Mouse (Mus musculus) forebrain, embryonic 13.5 days (tissue): ENCODE data around the gene Comtd1. TPM values are rescaled to one million over a fixed set of nuclear protein-coding genes. Genes with fewer than 3 reads are reported as not detected.

Source experiments
- ATAC-seq: fragments of 200-750 bp; cut with Nextera tagmentation; 2 replicates; pipeline ENCODE4 v1.8.0; 2017
- H3K27ac ChIP-seq: fragments of 300-500 bp; sonication (generic); 2 replicates; pipeline ENCODE4 v1.5.1; 2015; ENCODE audit warnings: inconsistent platforms, mild to moderate bottlenecking, moderate library complexity
- H3K27me3 ChIP-seq: fragments of 300-500 bp; sonication (generic); 2 replicates; pipeline ENCODE4 v1.6.1; 2015; ENCODE audit warnings: mild to moderate bottlenecking, inconsistent platforms
- H3K36me3 ChIP-seq: fragments of 300-500 bp; sonication (generic); 2 replicates; pipeline ENCODE4 v1.6.1; 2015; ENCODE audit warnings: mild to moderate bottlenecking, inconsistent platforms; ENCODE audit not compliant: poor library complexity, severe bottlenecking
- H3K4me1 ChIP-seq: fragments of 300-500 bp; sonication (generic); 2 replicates; pipeline ENCODE4 v1.6.1; 2015; ENCODE audit warnings: inconsistent platforms
- H3K4me2 ChIP-seq: fragments of 300-500 bp; sonication (generic); 2 replicates; pipeline ENCODE4 v1.6.1; 2015; ENCODE audit warnings: inconsistent platforms, mild to moderate bottlenecking, moderate library complexity
- H3K4me3 ChIP-seq: fragments of 300-500 bp; sonication (generic); 2 replicates; pipeline ENCODE4 v1.5.1; 2015; ENCODE audit warnings: mild to moderate bottlenecking, inconsistent platforms
- H3K9ac ChIP-seq: fragments of 300-500 bp; sonication (generic); 2 replicates; pipeline ENCODE4 v1.6.1; 2015; ENCODE audit warnings: mild to moderate bottlenecking, inconsistent platforms
- H3K9me3 ChIP-seq: fragments of 300-500 bp; sonication (generic); replicated peaks from 2 replicates; pipeline ENCODE4 v1.6.1; 2016; ENCODE audit warnings: inconsistent platforms
- WGBS: fragments of 180-500 bp; shearing (Covaris S2); methylation state at CpG from one replicate; pipeline ENCODE4 v1.1.7; 2015; 5-methylcytosine and 5-hydroxymethylcytosine counted together
- polyA plus RNA-seq: library from polyadenylated mRNA; unstranded; fragments of >200 nt; fragmentation: Nextera tagmentation; extraction: Ambion mirVana; gene quantifications from 2 replicates; pipeline ENCODE4 v1.2.1, GENCODE M21; 2015

Comtd1 gene
- polyA plus RNA-seq, 1 experiment from 2014 or later, result 17.5 TPM

DNA sequence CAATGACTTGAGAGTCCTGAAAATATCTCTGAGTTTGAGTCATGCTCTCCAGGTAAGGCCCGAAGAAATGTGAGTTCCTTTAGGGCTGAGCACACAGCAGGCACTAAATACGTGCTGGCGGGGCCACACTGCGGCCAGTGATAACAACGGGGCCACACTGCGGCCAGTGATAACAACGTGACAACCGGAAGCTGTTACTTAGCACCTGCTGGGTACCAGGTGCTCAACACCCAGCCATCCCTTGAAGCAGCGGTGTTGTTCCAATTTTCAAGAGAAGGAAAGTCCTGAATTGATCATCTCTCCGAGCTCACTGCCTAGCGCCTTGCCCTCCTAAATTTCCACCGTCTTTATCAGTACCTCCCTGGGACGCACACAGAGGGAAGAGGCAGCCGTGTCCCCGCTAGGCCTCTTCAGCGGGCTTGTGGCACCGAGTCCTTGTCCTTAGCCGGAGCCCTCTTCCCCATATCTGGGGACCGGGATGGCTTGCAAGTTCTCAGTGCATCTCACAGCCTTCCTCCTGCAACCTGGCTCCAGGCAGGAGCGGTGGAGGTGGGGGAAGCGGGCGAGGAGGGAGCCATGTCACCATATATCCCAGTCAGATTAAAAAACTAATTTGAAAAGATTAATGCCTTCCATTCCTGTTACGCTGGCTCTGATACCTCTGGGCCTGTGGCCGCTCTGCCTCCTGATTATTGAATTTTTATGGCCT, 1.8 kb upstream of the Comtd1 start:
- H3K36me3 ChIP-seq, result peaks cover 14% of the 10 kb centered on the region
- H3K4me3 ChIP-seq, result no peak overlapping the region
- 93% methylated on average over 24 of the region's 24 CpGs for WGBS
- H3K4me1 ChIP-seq, result peaks cover 25% of the 10 kb centered on the region
- no peak overlapping the region; the same call in 1 of the 2 replicates for H3K27ac ChIP-seq
- no peak overlapping the region for H3K4me2 ChIP-seq
- ATAC-seq, result no peak
- no peak overlapping the region for H3K9ac ChIP-seq
- H3K9me3 ChIP-seq, result no peaks in the 10 kb centered on the region
- H3K27me3 ChIP-seq, result no peaks in the 10 kb centered on the region

GRCm38 (mm10) chr14:21849524-21850418, 994 bp upstream of the Comtd1 start:
- H3K4me3 ChIP-seq, result no peak overlapping the region
- peaks cover 20% of the 10 kb centered on the region for H3K36me3 ChIP-seq
- H3K4me1 ChIP-seq, result peaks cover 25% of the 10 kb centered on the region
- 91% methylated on average over 13 of the region's 13 CpGs for whole genome bisulfite sequencing
- H3K27me3 ChIP-seq, result no peaks in the 10 kb centered on the region
- H3K9me3 ChIP-seq, result no peaks in the 10 kb centered on the region
- no peak overlapping the region for H3K4me2 ChIP-seq
- H3K9ac ChIP-seq, result no peak overlapping the region
- no peak for ATAC-seq
- no peak overlapping the region for H3K27ac ChIP-seq

- peak; percentile 70 for ATAC-seq
- peak overlapping the region; percentile 100 for H3K4me2 ChIP-seq
- peak overlapping the region; percentile 69 for H3K27ac ChIP-seq
- peak overlapping the region; percentile 79 for H3K9ac ChIP-seq
- no peaks in the 10 kb centered on the region for H3K9me3 ChIP-seq
- no peaks in the 10 kb centered on the region for H3K27me3 ChIP-seq
- H3K4me1 ChIP-seq, result peaks cover 18% of the 10 kb centered on the region
- H3K4me3 ChIP-seq, result peak overlapping the region; percentile 62
- under 1% methylated on average over 50 of the region's 50 CpGs for WGBS
- H3K36me3 ChIP-seq, result peaks cover 42% of the 10 kb centered on the region
Measured at GRCm38 (mm10) chr14:21847381-21848165, 1.2 kb downstream of the Comtd1 start.

- peak overlapping the region; percentile 100 for H3K4me2 ChIP-seq
- 18% methylated on average over 10 of the region's 10 CpGs for WGBS
- peaks cover 49% of the 10 kb centered on the region for H3K36me3 ChIP-seq
- H3K4me3 ChIP-seq, result peak overlapping the region; percentile 62
- ATAC-seq, result no peak
- no peaks in the 10 kb centered on the region for H3K9me3 ChIP-seq
- no peaks in the 10 kb centered on the region for H3K27me3 ChIP-seq
- H3K4me1 ChIP-seq, result peaks cover 18% of the 10 kb centered on the region
- peak overlapping the region; percentile 40 for H3K27ac ChIP-seq
- H3K9ac ChIP-seq, result peak overlapping the region; percentile 79
Measured at GRCm38 (mm10) chr14:21846827-21847380, 1.9 kb downstream of the Comtd1 start.

- ATAC-seq, result no peak
- Histone ChIP-seq H3K9me3 (no peaks in the 10 kb centered on the region), H3K4me1 (peaks cover 16% of the 10 kb centered on the region), H3K27me3 (no peaks in the 10 kb centered on the region), H3K36me3 (peaks cover 85% of the 10 kb centered on the region), H3K9ac (no peak overlapping the region), H3K27ac (no peak overlapping the region), H3K4me2 (no peak overlapping the region), H3K4me3 (no peak overlapping the region)
- 84% methylated on average over 6 of the region's 6 CpGs for WGBS
Measured at GRCm38 (mm10) chr14:21843263-21843662, 5.5 kb downstream of the Comtd1 start.

GRCm38 (mm10) chr14:21841819-21842592, 6.8 kb downstream of the Comtd1 start:
- Histone ChIP-seq H3K27ac (peak overlapping the region; percentile 41), H3K4me2 (no peak overlapping the region), H3K27me3 (no peaks in the 10 kb centered on the region), H3K4me3 (no peak overlapping the region), H3K36me3 (peaks cover 97% of the 10 kb centered on the region), H3K4me1 (peaks cover 4% of the 10 kb centered on the region), H3K9me3 (no peaks in the 10 kb centered on the region), H3K9ac (no peak overlapping the region)
- 92% methylated on average over 5 of the region's 5 CpGs for WGBS
- peak; percentile 68 for ATAC-seq

- 86% methylated on average over 8 of the region's 8 CpGs for WGBS
- H3K4me2 ChIP-seq, result no peak overlapping the region
- H3K9ac ChIP-seq, result no peak overlapping the region
- no peaks in the 10 kb centered on the region for H3K27me3 ChIP-seq
- H3K27ac ChIP-seq, result no peak overlapping the region
- no peaks in the 10 kb centered on the region for H3K9me3 ChIP-seq
- H3K36me3 ChIP-seq, result peaks cover 86% of the 10 kb centered on the region
- ATAC-seq, result no peak
- no peak overlapping the region for H3K4me3 ChIP-seq
- peaks cover 3% of the 10 kb centered on the region; the same call in 1 of the 2 replicates for H3K4me1 ChIP-seq
Measured at GRCm38 (mm10) chr14:21838336-21839017, 10.3 kb downstream of the Comtd1 start.

DNA sequence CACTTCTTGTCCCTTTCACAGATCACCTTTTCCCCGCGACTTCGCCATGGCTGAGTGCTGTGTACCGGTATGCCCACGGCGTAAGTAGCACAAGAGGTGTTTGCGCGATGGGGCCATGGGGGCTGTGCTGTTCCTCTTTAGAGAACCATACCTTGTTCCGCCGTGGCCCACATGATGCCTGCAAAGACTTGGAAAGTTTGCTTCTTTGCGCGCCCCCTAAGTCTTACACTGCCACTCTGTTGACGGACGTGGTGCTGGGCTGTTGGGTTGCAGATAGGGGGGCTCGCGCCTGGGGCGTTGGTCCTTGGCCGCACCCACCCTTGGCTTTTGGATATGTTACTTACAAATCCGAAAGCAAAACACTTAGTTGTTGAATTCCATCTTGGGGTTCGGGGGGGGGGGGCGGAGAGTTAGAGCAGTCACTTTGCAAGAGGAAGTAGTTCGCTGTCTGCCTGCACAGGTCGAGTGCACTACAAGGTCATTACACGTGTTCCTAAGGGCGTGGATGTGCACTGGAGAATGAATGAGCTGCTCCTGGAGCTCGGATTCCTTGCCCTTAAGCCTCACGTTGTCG, 16.9 kb downstream of the Comtd1 start:
- H3K4me2 ChIP-seq, result peak overlapping the region; percentile 89
- H3K4me1 ChIP-seq, result peaks cover 22% of the 10 kb centered on the region
- WGBS, result under 1% methylated on average over 28 of the region's 28 CpGs
- H3K27ac ChIP-seq, result no peak overlapping the region
- ATAC-seq, result peak; percentile 1; the same call in 1 of the 2 replicates
- H3K9ac ChIP-seq, result peak overlapping the region; percentile 96
- H3K9me3 ChIP-seq, result no peaks in the 10 kb centered on the region
- H3K36me3 ChIP-seq, result peaks cover 21% of the 10 kb centered on the region
- no peaks in the 10 kb centered on the region for H3K27me3 ChIP-seq
- peak overlapping the region; percentile 99 for H3K4me3 ChIP-seq

DNA sequence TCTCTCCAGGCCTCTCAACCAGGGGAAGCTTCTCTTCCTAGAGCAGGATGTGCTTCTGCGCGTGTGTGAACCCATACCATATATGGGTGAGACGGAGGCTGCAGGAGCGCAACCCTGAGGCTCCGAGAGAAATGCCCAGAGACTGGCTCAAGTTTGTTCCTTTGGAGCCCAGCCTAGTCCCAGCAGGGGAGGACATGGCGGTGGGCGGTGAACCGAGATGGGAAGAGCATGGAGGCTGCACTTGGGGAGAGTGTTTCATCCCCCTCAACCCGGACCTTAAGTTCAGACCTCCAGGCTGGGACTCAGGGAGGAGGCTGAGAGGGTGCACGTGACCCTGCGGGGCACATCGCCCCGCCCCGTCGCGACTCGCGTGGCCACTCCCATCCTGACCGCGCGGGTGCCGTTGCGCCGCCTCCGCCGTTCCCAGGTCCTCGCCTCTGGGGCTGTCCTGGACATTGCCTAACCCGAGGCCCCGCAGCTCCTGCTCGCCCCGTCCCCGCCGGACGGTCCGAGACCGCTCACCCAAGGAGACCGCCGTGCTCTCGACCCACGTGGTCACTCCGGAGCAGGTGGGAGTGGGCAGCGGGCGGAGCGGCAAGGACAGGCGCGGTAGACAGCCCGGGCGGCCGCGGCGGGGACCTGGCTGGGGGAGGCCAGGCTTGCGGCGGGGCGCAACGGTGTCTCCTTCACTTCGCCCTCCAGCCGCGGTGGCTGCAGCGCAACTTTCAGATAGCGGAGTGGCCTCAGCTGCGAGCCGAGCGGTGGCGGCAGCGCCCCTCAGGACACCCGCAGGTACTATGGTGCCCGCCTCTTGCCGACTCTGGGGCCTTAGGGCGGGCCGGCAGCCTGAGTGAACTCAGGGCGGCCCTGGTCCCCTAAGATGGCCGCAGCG, 17.7 kb downstream of the Comtd1 start:
- Histone ChIP-seq H3K9me3 (no peaks in the 10 kb centered on the region), H3K9ac (peak overlapping the region; percentile 96), H3K4me1 (peaks cover 22% of the 10 kb centered on the region), H3K4me2 (peak overlapping the region; percentile 89), H3K36me3 (peaks cover 15% of the 10 kb centered on the region), H3K27ac (peak overlapping the region; percentile 91), H3K27me3 (no peaks in the 10 kb centered on the region), H3K4me3 (peak overlapping the region; percentile 99)
- peak; percentile 99 for ATAC-seq
- under 1% methylated on average over 72 of the region's 73 CpGs for WGBS
